ENCODE assay signal across 8 mouse cellular contexts in the genomic region with DNA sequence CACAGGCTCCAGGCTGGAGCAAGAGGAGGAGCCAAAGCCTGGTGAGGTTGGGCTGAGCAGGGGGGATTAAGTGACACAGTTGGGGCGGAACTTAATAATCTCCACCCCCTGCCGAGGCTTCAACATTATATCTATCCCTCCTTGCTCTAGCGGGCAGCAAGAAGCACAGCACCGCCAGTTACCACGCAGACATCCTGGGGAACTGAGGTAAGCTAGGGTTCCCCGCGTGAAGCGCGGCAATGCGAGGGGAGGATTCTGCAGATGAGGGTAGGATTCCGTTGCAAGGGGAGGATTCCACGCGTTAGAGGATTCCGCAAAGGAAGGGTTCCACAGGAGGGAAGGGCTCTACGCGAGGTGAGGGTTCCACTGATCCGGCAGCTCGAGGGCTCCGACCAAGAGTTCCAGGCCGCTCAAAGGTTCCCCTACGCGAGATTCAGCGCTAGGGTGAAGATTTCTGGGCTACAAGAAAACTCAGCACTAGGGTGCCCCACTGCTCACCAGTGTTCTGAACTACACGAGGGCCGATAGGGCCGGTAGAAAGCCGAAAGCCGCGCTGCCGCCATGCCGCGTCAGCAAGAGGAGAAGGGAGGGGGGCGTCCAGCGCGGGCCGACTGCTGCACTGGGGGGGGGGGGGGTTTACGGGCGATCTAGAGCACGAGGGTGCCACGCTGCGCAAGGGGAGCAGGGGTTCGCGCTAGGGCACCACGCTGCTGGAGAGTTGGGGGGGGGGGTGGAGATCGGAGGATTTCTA. TPM values are rescaled to one million over a fixed set of nuclear protein-coding genes. Genes with fewer than 3 reads are reported as not detected.
DNase-seq lines count a peak whose midpoint lies in the region; ATAC-seq and TF ChIP-seq lines count a peak whose summit lies in the region.

No protein-coding gene starts in this region.

- DNase-seq in forebrain, embryonic 11.5 days (ENCODE audit: low spot score): peak; percentile 74
- DNase-seq in heart, postnatal 14 days: peak; percentile 73 to 77
- DNase-seq in kidney, postnatal 36 days: peak; percentile 75 to 76
- DNase-seq in lung, postnatal 14 days: peak; percentile 72
- DNase-seq in ovary, postnatal 10 days (ENCODE audit: low spot score): peak; percentile 60
- DNase-seq in thymus, postnatal 4 days: peak; percentile 73

- peak overlapping the region; percentile 76 for H3K4me3 ChIP-seq in ES-Bruce4 (ENCODE audit: low read depth, low read length)
- peak overlapping the region; percentile 86 for H3K4me3 ChIP-seq in bone marrow macrophage, adult 2 months (ENCODE audit: insufficient read depth, low read length)
- H3K4me3 ChIP-seq in forebrain, embryonic 11.5 days (ENCODE audit: low read depth, low read length): peak overlapping the region; percentile 40

- no peak for TF ChIP-seq CTCF in ES-Bruce4 (IDR thresholded peaks at IDR 0.05; ENCODE audit: low read depth, low read length)
- no peak for TF ChIP-seq CTCF in bone marrow macrophage, adult 2 months (IDR thresholded peaks at IDR 0.05; ENCODE audit: low read depth, low read length)

- peak overlapping the region; percentile 66 for H3K4me2 ChIP-seq in forebrain, embryonic 11.5 days (ENCODE audit: low read depth, low read length, severe bottlenecking)

- H3K9ac ChIP-seq in ES-Bruce4 (ENCODE audit: low read depth, poor library complexity, severe bottlenecking): peak overlapping the region; percentile 64
- H3K9ac ChIP-seq in forebrain, embryonic 11.5 days (ENCODE audit: low read length): peak overlapping the region; percentile 54

- intact Hi-C loops in heart, postnatal 14 days (cut with DNase I): loop anchor here (5.0 kb wide), 1 partner anchor 51 kb away; no protein-coding TSS in a partner anchor

- no peak for TF ChIP-seq POLR2A in ES-Bruce4 (IDR thresholded peaks at IDR 0.05; ENCODE audit: insufficient read depth, low read length)
- peak; percentile 48; the same call in 1 of the 2 replicates for TF ChIP-seq POLR2A in bone marrow macrophage, adult 2 months (IDR thresholded peaks at IDR 0.05; ENCODE audit: borderline replicate concordance, low read depth, low read length)

- H3K27me3 ChIP-seq in ES-Bruce4 (ENCODE audit: control insufficient read depth, insufficient read depth, low read length, poor library complexity, severe bottlenecking): no peaks in the 10 kb centered on the region
- no peaks in the 10 kb centered on the region for H3K27me3 ChIP-seq in forebrain, embryonic 11.5 days (ENCODE audit: control insufficient read depth, insufficient read depth, low read length)

- TF ChIP-seq EP300 in ES-Bruce4 (IDR thresholded peaks at IDR 0.05; ENCODE audit: insufficient read depth, low read depth, low read length): no peak

- H3K9me3 ChIP-seq in ES-Bruce4 (replicated peaks; ENCODE audit: control insufficient read depth, insufficient read depth, low read length, poor library complexity, severe bottlenecking): peaks cover 33% of the 10 kb centered on the region
- peaks cover 6% of the 10 kb centered on the region; the same call in 1 of the 2 replicates for H3K9me3 ChIP-seq in forebrain, embryonic 11.5 days (ENCODE audit: control insufficient read depth, low read length)

- H3K4me1 ChIP-seq in ES-Bruce4 (ENCODE audit: control insufficient read depth, insufficient read depth, low read length): no peaks in the 10 kb centered on the region
- H3K4me1 ChIP-seq in bone marrow macrophage, adult 2 months (ENCODE audit: control insufficient read depth, insufficient read depth, low read length): peaks cover 48% of the 10 kb centered on the region
- peaks cover 1% of the 10 kb centered on the region; the same call in 1 of the 2 replicates for H3K4me1 ChIP-seq in forebrain, embryonic 11.5 days (replicated peaks; ENCODE audit: control insufficient read depth, insufficient read depth, low read length)

- 56% methylated on average over 39 of the region's 45 CpGs for WGBS in forebrain, embryonic 11.5 days

- ATAC-seq in forebrain, embryonic 11.5 days (replicated peaks; ENCODE audit: low FRiP score): peak; percentile 83

- H3K36me3 ChIP-seq in ES-Bruce4 (ENCODE audit: control insufficient read depth, insufficient read depth, low read length, poor library complexity, severe bottlenecking): peaks cover 3% of the 10 kb centered on the region; the same call in 1 of the 2 replicates
- peaks cover 6% of the 10 kb centered on the region for H3K36me3 ChIP-seq in forebrain, embryonic 11.5 days (ENCODE audit: control insufficient read depth, insufficient read depth, low read length)

- no peak overlapping the region for H3K27ac ChIP-seq in ES-Bruce4 (ENCODE audit: insufficient read depth, low read length)
- peak overlapping the region; percentile 60 for H3K27ac ChIP-seq in bone marrow macrophage, adult 2 months (ENCODE audit: insufficient read depth, low read depth, low read length)
- H3K27ac ChIP-seq in forebrain, embryonic 11.5 days (ENCODE audit: low read depth, low read length): no peak overlapping the region

RNA-seq across cellular contexts. Expression of a gene that starts 28.1 kb away (rescaled TPM):
- 61.4 and 64.3 TPM in 2 replicates for polyA plus RNA-seq in ES-Bruce4 (2011; ENCODE audit: insufficient read depth, insufficient read length, low read depth, missing spikeins)
- 31.0 and 36.5 TPM in 2 replicates for polyA plus RNA-seq in bone marrow macrophage, adult 2 months (2012; ENCODE audit: insufficient read depth, insufficient read length, missing spikeins)
- polyA plus RNA-seq in forebrain, embryonic 11.5 days (2014; fragmentation: Nextera tagmentation; extraction: Ambion mirVana): 21.0 and 21.7 TPM in 2 replicates
- total RNA-seq in heart, postnatal 14 days (2021): 100 to 1,000 TPM; 131 to 132 TPM
